Mouse (Mus musculus) embryonic facial prominence, embryonic 10.5 days (tissue): ENCODE data around the gene Rbpj. TPM values are rescaled to one million over a fixed set of nuclear protein-coding genes. Genes with fewer than 3 reads are reported as not detected.
"Not testable (repeated sequence)": the region's sequence is repeated elsewhere in the genome, so short reads cannot be mapped to it uniquely, and the experiment has no call there.

ENCODE experiments used
- DNase-seq: peaks from one replicate; pipeline ENCODE4 v3.0.0-alpha.2; 2017; ENCODE audit warnings: low spot score
- H3K27ac ChIP-seq: fragments of 300-500 bp; sonication (generic); replicated peaks from 2 replicates; pipeline ENCODE4 v1.5.1; 2016; ENCODE audit warnings: mild to moderate bottlenecking
- H3K27me3 ChIP-seq: fragments of 300-500 bp; sonication (generic); replicated peaks from 2 replicates; pipeline ENCODE4 v1.6.1; 2016; ENCODE audit warnings: low read depth, mild to moderate bottlenecking; ENCODE audit not compliant: poor library complexity, severe bottlenecking
- H3K36me3 ChIP-seq: fragments of 300-500 bp; sonication (generic); replicated peaks from 2 replicates; pipeline ENCODE4 v1.6.1; 2016; ENCODE audit warnings: mild to moderate bottlenecking, moderate library complexity
- H3K4me1 ChIP-seq: fragments of 300-500 bp; sonication (generic); 2 replicates; pipeline ENCODE4 v1.6.1; 2016
- H3K4me3 ChIP-seq: fragments of 300-500 bp; sonication (generic); 2 replicates; pipeline ENCODE4 v1.5.1; 2016; ENCODE audit warnings: mild to moderate bottlenecking, moderate library complexity
- H3K9me3 ChIP-seq: fragments of 300-500 bp; sonication (generic); 2 replicates; pipeline ENCODE4 v1.6.1; 2016; ENCODE audit warnings: mild to moderate bottlenecking
- WGBS: fragments of 180-500 bp; shearing (Covaris S2); methylation state at CpG from one replicate; pipeline ENCODE4 v1.1.7; 2016; 5-methylcytosine and 5-hydroxymethylcytosine counted together
- polyA plus RNA-seq: library from polyadenylated mRNA; unstranded; fragments of >200 nt; fragmentation: Nextera tagmentation; extraction: Ambion mirVana; gene quantifications from 2 replicates; pipeline ENCODE4 v1.2.1, GENCODE M21; 2016

Rbpj gene
- polyA plus RNA-seq, 1 experiment from 2014 or later, result 44.9 TPM

DNA sequence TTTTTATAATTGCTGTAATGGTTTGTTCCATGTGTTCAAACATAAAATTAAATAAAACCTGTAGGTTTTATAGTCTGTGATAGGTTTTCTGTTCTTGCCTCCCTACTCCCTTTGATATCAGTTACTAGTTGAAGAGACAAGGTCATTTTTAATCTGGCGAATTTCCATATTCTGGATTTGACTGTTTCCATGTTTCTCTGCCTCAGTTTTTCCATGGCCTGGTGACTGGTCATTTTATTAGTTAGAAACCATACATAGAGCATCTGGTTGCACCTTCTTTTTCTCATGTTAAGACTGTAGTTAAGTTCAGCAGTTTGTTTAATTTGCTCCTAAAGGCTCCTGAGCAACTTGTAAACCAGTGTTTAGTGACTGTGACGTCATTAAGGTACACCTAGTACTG is 181.4 kb downstream of the Rbpj start:
- Histone ChIP-seq H3K27me3 (no peaks in the 10 kb centered on the region), H3K4me1 (no peaks in the 10 kb centered on the region), H3K36me3 (peaks cover 87% of the 10 kb centered on the region), H3K9me3 (no peaks in the 10 kb centered on the region), H3K4me3 (no peak overlapping the region), H3K27ac (no peak overlapping the region)
- WGBS, result 90% methylated on average over 2 of the region's 2 CpGs
- DNase-seq, result no peak

DNA sequence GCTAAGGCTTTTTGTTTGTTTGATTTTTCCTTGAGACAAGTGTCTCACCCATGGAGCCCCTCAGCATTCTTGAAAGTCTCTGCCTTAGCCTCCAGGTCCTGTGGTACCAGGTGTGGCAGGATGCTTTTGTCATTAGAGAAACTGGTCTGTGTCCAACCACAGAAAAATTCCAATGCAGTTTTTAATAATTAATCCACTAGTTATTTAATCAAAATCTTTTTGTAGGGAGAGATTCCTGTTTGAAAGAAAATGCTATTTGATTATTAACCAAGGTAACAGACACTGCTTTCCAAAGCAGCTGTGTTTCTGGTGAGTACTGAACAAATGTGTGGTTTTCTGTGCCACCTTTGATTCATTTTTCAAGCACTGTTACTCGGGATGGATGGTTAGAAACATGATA is 190.6 kb downstream of the Rbpj start:
- no peak for DNase-seq
- 11% methylated on average over 1 of the region's 1 CpGs for WGBS
- Histone ChIP-seq H3K36me3 (peaks cover 35% of the 10 kb centered on the region), H3K27me3 (no peaks in the 10 kb centered on the region), H3K27ac (no peak overlapping the region), H3K4me1 (no peaks in the 10 kb centered on the region), H3K9me3 (no peaks in the 10 kb centered on the region), H3K4me3 (no peak overlapping the region)

DNA sequence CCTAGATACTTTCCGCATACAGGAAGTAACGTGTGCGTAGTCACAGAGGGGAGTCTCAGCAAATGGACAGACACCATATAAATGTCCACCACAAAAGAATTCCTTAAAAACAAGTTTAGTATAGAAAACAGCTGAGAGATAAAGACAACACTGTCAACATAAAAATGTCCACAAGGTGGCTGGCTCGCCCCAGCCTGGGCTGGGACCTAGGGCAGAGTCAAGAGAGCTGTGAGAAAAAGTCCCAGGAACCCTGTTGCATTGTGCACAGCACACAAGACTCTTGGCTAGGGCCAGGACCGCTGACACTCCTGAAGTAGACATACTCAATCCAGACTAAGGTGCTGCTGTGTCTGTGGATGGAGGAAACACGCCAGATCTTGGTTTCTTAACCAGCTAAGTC is 192.0 kb downstream of the Rbpj start:
- no peaks in the 10 kb centered on the region for H3K4me1 ChIP-seq
- peak; percentile 33 for DNase-seq
- no peaks in the 10 kb centered on the region for H3K9me3 ChIP-seq
- no peak overlapping the region for H3K4me3 ChIP-seq
- 83% methylated on average over 6 of the region's 6 CpGs for WGBS
- H3K27ac ChIP-seq, result no peak overlapping the region
- no peaks in the 10 kb centered on the region for H3K27me3 ChIP-seq
- H3K36me3 ChIP-seq, result peaks cover 22% of the 10 kb centered on the region

DNA sequence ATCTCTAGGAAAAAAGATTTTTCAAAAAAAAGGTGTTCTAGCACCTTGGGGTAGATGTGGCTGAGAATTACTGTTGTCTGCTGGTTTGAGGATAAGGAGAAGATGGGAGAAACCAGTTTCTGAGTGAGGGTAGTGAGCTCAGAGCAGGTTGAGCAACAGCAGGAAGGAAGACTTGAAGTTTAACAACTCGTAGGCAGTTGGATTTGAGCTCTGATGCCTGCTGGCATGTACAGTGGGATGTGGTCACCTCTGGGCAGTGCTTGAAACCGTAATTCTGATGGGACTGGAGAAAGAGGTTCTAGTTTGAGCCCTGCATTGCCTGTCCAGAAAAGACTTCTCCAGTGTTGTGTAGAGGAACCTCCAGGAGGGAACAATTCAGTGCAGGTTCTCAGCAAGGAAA is 195.6 kb downstream of the Rbpj start:
- peaks cover 10% of the 10 kb centered on the region for H3K36me3 ChIP-seq
- WGBS, result 85% methylated on average over 2 of the region's 2 CpGs

DNA sequence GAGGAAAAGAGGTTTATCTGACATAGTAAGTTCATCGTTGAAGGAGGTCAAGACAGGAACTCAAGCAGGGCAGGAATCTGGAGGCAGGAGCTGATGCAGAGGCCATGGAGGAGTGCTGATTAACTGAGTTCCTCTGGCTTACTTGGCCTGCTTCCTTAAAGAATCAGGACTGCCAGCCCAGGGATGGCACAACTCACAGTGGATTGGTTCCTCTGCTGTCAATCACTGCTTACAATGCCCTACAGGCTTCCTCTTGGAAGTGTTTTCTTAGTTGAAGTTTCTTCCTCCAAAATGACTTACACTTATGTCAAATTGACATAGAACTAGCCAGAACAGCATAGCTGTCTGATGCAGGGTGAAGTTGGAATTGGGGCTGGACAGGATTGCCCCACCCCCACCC is 196.5 kb downstream of the Rbpj start:
- Histone ChIP-seq H3K27me3 (no peaks in the 10 kb centered on the region), H3K27ac (no peak overlapping the region), H3K4me3 (no peak overlapping the region), H3K4me1 (no peaks in the 10 kb centered on the region), H3K9me3 (no peaks in the 10 kb centered on the region), H3K36me3 (0 out of 2 replicates have a peak, but pooled peaks cover 4% of the 10 kb centered on the region)
- peak; percentile 8 for DNase-seq
- WGBS, result 61% methylated on average over 1 of the region's 1 CpGs

More for the DNA sequence above, 195.6 kb downstream of the Rbpj start:
- Histone ChIP-seq H3K4me3 (no peak overlapping the region), H3K27ac (no peak overlapping the region), H3K4me1 (no peaks in the 10 kb centered on the region), H3K9me3 (no peaks in the 10 kb centered on the region), H3K27me3 (no peaks in the 10 kb centered on the region)
- DNase-seq, result no peak

GRCm38 (mm10) chr5:53663665-53664064 is 197.7 kb downstream of the Rbpj start:
- no peaks in the 10 kb centered on the region for H3K4me1 ChIP-seq
- H3K27ac ChIP-seq, result no peak overlapping the region
- DNase-seq, result no peak
- no peak overlapping the region for H3K4me3 ChIP-seq
- no peaks in the 10 kb centered on the region for H3K9me3 ChIP-seq
- H3K36me3 ChIP-seq, result no peaks in the 10 kb centered on the region
- H3K27me3 ChIP-seq, result no peaks in the 10 kb centered on the region

DNA sequence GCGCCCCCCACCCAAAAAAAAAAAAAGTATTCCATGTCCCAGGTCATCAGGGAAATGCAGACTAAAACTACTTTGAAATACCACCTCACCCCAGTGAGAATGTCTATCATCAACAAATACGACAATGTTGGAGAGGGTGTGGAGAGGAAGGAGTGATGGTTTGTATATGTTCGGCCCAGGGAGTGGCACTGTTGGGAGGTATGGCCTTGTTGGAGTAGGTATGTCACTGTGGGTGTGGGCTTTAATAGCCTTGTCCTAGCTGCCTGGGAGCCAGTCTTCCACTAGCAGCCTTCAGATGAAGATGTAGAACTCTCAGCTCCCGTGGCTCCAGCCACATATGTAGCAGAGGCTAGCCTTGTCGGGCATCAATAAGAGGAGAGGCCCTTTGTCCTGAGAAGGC is 202.1 kb downstream of the Rbpj start:
- no peaks in the 10 kb centered on the region for H3K36me3 ChIP-seq
- H3K4me1 ChIP-seq, result no peaks in the 10 kb centered on the region
- H3K4me3 ChIP-seq, result no peak overlapping the region
- no peak overlapping the region for H3K27ac ChIP-seq
- H3K27me3 ChIP-seq, result no peaks in the 10 kb centered on the region
- H3K9me3 ChIP-seq, result no peaks in the 10 kb centered on the region
- WGBS, result 87% methylated on average over 5 of the region's 5 CpGs
- no peak for DNase-seq

DNA sequence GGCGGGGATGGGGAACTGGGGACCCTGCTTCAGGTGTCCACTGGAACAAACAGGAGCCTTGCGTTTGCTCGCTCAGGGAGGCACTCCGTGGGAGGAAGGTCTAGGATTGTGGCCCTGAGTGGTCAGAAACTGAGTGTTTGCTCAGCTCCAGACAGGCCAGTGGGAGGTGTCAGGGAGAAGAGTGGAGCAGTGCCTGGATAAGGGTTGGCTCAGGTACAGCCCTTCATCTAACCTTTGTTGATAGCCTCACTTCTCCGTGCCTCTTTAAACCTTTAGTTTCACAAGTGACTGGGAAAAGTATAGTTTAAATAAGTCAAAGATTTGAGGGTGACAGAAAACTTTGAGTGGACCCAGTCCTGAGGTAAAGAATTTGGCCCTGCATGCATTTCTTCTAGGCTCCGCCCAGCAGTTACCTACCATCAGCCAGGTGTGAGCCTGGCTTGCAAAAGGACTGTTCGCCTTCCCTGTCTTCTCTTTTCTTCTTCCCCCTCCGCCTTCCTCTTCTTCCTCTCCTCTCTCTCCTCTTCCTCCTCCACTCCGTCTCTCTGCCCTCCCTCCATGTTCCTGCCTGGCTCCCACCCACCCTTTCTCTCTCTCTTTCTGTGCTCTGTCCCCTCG is 204.5 kb downstream of the Rbpj start:
- Histone ChIP-seq H3K9me3 (no peaks in the 10 kb centered on the region), H3K4me3 (no peak overlapping the region), H3K4me1 (no peaks in the 10 kb centered on the region), H3K36me3 (no peaks in the 10 kb centered on the region), H3K27ac (no peak overlapping the region), H3K27me3 (no peaks in the 10 kb centered on the region)
- no peak for DNase-seq
- 85% methylated on average over 10 of the region's 10 CpGs for WGBS

GRCm38 (mm10) chr5:53671507-53671906 is 205.6 kb downstream of the Rbpj start:
- DNase-seq, result no peak
- Histone ChIP-seq H3K27me3 (no peaks in the 10 kb centered on the region), H3K4me3 (no peak overlapping the region), H3K36me3 (no peaks in the 10 kb centered on the region), H3K9me3 (no peaks in the 10 kb centered on the region), H3K27ac (no peak overlapping the region), H3K4me1 (no peaks in the 10 kb centered on the region)
- WGBS, result 67% methylated on average over 4 of the region's 4 CpGs

GRCm38 (mm10) chr5:53672352-53672751 is 206.4 kb downstream of the Rbpj start:
- no peaks in the 10 kb centered on the region for H3K9me3 ChIP-seq
- no peak overlapping the region for H3K4me3 ChIP-seq
- H3K27ac ChIP-seq, result no peak overlapping the region
- no peaks in the 10 kb centered on the region for H3K36me3 ChIP-seq
- H3K4me1 ChIP-seq, result no peaks in the 10 kb centered on the region
- WGBS, result 32% methylated on average over 5 of the region's 5 CpGs
- peak; percentile 85 for DNase-seq
- no peaks in the 10 kb centered on the region for H3K27me3 ChIP-seq

- DNase-seq, H3K27ac ChIP-seq, H3K9me3 ChIP-seq, H3K27me3 ChIP-seq, H3K36me3 ChIP-seq, H3K4me1 ChIP-seq, H3K4me3 ChIP-seq: not testable (repeated sequence)
- WGBS, result 81% methylated on average over 6 of the region's 6 CpGs
Measured at GRCm38 (mm10) chr5:53673493-53674150, 207.7 kb downstream of the Rbpj start.

- Histone ChIP-seq H3K9me3 (no peaks in the 10 kb centered on the region), H3K4me3 (no peak overlapping the region), H3K27ac (no peak overlapping the region), H3K27me3 (0 out of 2 replicates have a peak, but pooled peaks cover 10% of the 10 kb centered on the region), H3K36me3 (no peaks in the 10 kb centered on the region), H3K4me1 (peaks cover 4% of the 10 kb centered on the region; the same call in 1 of the 2 replicates)
- DNase-seq, result no peak
- 87% methylated on average over 8 of the region's 8 CpGs for WGBS
Measured at GRCm38 (mm10) chr5:53676671-53677070, 210.7 kb downstream of the Rbpj start.

DNA sequence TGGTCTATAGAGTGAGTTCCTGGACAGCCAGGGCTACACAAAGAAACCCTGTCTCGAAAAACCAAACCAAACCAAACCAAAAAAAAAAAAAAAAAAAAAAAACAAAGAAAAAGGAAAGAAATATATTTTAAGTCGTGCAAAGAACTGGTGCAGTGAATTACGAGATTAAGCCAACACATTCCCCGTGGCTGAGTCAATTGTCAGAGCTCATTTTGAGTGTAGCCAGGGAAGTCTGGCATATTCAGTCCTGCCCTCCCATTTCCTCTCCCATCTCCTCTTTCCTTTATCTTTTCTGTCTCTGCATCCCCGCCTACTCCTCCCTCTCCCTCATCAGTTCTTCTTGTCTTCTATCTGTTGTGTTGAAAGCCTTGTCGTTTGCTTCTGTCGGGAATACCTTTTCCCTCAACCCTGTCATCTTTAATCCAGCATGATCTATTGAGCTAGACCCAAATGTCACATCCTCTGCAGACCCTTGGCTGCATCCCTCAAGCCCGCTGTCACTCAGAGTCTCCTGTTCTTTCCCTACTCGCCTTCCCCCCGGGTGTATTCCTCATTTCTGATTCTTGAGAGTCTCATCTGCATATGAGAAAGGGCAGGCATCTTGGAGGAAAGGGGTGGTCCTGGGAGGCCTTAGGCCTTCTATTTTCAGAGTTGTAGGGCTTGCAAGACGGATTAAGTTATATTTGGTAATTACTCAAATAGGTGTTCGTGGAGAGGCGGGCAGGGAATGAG is 212.2 kb downstream of the Rbpj start:
- Histone ChIP-seq H3K4me1 (peaks cover 4% of the 10 kb centered on the region; the same call in 1 of the 2 replicates), H3K27me3 (0 out of 2 replicates have a peak, but pooled peaks cover 10% of the 10 kb centered on the region), H3K4me3 (no peak overlapping the region), H3K36me3 (no peaks in the 10 kb centered on the region), H3K9me3 (no peaks in the 10 kb centered on the region), H3K27ac (no peak overlapping the region)
- WGBS, result 56% methylated on average over 13 of the region's 13 CpGs
- no peak for DNase-seq
